Mouse (Mus musculus): ENCODE measurements around the gene Lhfpl4. TPM values are rescaled to one million over a fixed set of nuclear protein-coding genes. Genes with fewer than 3 reads are reported as not detected.

The Lhfpl4 gene
- under 1 TPM in 1 of 2 experiments, not detected in 1; 0.90 TPM for polyA plus RNA-seq (2017; shearing (Covaris generic))

DNA sequence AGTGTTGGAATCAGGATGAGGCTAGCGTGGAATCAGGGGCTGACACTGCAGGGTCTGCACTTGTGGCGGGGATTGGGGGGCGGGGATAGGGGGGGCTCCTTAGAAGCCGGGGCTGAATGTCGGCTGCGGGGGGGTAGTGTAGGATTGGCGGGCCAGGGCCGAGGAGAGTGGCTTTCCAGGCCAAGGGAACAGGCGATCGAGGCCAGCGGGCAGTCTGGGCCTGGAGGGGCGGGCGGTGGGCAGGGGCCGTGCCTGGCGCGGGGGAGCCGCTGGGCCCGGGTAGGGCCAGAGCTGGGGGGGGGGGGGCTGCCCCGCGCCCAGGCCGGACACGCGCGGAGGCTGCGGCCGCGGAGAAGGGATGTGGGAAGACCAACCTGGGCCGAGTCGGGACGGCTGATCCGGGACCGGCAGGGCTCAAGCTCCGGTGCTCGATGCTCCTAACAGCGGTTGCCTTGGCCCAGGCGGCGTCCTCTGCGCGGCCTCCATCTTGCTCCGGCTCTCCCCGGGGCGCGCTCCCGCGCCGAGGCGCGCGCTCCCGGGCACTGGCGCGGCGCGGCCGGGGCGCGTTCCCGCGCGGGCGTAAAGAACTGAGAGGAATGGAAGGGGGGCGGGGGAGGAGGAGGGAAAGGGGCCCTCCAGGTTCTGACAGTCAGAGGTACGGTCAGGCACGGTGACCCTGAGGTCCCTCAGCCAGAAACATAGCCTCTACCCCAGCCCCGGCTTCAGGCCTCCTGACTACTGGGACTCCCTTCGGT is at the start of gene Lhfpl4:
Gene Lhfpl4, minus strand, starts transcription at position 544 of the 755 bp plus-strand sequence.
- ATAC-seq: no peak

GRCm38 (mm10) chr6:113242753-113243152 is 47.6 kb upstream of the Lhfpl4 start:
- no peak for ATAC-seq

GRCm38 (mm10) chr6:113238442-113238841 is 43.3 kb upstream of the Lhfpl4 start:
- ATAC-seq: no peak

- ATAC-seq: peak; percentile 99
These were observed 42.5 kb upstream of the Lhfpl4 start, which contains the start of gene Mtmr14 for GRCm38 (mm10) chr6:113237542-113238270. Gene Mtmr14, plus strand, starts transcription at chr6:113237843.

GRCm38 (mm10) chr6:113235141-113235540 is 40.0 kb upstream of the Lhfpl4 start:
- ATAC-seq: no peak

- ATAC-seq: no peak
These were observed 31.5 kb upstream of the Lhfpl4 start for GRCm38 (mm10) chr6:113226705-113227104.

DNA sequence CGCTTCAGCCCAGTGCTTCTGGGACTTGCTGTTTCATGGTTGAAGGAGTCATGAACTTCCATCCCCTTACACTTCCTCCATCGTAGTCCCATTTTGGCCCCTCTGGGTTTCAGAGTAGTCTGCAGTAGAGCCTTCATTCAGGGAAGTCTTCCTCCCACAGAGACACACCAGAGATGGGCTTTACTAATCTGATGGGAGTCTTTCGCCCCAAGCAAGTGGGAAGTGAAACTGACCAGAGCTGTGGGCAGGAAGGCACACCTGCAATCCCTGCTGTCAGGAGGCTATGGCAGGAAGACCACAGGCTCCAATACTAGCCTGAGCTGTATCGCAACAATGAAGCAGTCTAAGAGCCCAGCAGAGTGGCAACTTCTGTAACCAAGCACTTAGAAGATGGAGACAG is 30.6 kb upstream of the Lhfpl4 start:
- no peak for ATAC-seq

- ATAC-seq: no peak
These were observed 21.1 kb upstream of the Lhfpl4 start for GRCm38 (mm10) chr6:113216280-113216679.

DNA sequence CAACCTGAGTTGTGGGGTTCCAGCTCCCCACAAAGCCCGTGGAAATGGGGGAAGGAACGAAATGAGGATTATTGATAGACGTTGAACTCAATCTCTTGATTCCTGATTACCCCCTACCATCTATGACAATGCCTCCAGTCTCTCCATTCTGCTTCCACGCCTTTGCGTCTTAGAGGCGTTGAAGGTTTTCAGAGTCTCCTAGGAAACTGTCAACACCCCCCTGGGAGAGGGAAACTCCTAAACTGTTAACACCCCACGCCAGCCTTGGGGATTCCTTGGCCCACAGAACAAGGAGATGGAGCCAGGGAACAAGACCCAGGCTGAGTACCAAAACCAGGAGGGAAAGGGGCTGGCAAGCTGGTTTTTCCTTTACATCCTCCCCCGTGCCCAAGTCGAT is 410 bp upstream of the Lhfpl4 start:
- ATAC-seq: no peak

DNA sequence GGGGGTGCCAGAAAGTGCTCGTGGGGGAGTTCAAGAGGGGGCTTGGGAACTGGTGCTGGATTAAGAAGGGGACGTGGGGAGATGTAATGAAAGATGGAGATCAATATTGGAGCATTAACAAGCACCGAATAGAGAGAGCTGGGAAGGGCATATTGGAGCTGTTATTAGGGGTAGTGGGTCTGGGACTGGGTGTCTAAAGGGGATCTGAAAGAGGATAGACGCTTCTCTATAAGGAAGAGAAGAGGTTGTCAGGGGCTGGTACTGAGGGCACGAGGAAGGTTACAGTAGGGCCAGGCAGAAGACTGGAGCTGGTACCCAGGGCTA is 705 bp downstream of the Lhfpl4 start:
- ATAC-seq: no peak

DNA sequence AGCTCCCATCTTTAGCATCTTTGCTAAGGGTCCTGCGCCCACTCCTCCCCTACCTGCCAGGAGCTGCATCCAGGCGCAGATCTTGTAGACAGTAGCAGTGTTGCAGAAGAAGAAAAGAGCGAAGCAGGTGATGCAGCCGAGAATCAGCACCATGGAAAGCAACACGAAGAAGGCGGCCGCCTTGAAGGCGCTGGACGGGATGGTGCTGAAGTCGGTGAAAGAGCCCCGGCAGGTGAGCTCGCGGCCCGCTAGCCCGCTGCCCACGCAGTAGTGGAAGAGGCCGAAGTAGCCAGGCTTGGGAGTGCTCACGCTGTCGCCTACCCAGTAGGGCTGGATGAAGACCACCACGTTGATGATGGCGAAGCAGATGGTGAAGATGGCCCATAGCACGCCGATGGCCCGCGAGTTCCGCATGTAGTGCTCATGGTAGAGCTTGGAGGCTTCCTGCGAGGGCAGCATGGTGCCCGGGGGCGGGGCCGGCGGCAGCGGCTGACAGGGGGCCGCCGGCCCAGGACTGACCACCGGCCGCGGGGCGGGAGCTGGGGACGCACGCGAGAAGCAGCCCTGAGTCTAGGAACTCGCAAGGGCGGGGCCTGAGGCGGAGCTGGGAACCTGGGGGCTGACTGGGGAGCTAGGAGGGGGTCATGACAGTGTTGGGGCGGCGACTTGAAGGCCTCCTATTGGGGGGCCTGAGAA is 1.3 kb downstream of the Lhfpl4 start:
- ATAC-seq: no peak

DNA sequence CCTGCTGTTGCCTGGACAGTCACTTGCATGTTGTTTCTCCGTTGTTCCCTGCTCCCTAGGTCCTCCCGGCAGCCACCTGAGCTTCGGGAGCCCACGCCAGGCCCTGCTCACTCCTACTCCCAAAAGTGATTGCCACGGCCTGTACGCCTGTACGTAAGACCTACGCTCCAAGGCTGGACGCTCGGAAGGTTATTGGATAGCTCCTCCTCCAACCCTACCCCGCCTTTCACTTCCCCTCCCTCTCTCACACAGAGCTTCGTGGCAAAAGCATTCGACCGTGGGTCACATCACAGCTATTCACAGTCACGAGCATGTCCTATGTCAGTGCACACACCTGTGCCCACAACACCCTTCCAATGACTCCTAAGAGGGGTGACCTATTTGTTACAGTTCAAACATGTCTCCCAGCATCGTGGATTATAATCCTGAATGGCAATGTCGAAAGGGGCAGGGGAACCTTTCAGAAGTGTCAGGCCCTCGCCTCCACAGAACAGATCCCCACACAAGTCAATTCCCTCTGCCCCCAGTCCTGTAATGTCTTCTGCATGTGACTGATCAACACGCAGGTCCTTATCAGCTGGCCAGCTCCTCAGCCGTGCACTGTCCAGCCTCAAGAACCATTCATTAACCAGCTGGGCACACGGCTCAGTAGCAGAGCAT is 10.2 kb downstream of the Lhfpl4 start:
- ATAC-seq: no peak

- no peak for ATAC-seq
These were observed 11.0 kb downstream of the Lhfpl4 start for GRCm38 (mm10) chr6:113184163-113184562.

- ATAC-seq: no peak
These were observed 15.9 kb downstream of the Lhfpl4 start for GRCm38 (mm10) chr6:113179195-113179733.

GRCm38 (mm10) chr6:113178286-113179194 is 16.6 kb downstream of the Lhfpl4 start:
- ATAC-seq: no peak

DNA sequence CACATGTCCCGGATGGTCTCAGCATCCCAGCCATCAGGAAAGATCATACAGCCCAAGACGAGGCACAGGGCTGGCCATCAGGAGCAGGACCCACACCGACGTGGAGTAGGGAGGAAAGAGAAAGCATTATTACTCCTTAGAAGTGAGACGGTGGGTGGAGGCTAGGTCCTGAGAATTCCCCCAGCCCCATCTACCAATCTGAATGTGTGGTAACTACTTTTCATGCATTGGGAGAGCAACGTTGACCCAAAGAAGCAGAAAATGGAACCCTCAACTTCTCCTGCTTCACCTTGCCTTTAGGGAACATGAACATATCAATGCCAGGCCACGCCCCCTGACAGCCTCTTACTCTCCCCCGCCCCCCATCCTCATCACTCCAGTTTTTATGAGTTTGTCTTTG is 18.6 kb downstream of the Lhfpl4 start:
- ATAC-seq: no peak

DNA sequence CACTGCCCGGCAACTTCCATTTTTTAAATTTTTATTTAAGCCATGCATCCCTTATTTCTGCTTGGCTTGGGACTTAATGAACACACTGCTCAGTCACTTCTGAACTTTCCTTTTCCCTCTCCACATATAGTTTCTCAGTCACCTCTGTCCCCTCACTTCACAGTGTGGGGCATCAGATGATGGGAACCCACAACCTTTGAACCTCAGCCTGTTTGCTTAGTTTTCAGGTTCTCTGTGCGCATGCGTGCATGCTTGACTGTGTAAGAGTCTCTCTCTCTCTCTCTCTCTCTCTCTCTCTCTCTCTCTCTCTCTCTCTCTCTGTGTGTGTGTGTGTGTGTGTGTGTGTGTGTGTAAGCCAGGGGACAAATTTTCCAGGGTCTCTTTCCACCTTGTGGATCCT is 19.7 kb downstream of the Lhfpl4 start:
- no peak for ATAC-seq

DNA sequence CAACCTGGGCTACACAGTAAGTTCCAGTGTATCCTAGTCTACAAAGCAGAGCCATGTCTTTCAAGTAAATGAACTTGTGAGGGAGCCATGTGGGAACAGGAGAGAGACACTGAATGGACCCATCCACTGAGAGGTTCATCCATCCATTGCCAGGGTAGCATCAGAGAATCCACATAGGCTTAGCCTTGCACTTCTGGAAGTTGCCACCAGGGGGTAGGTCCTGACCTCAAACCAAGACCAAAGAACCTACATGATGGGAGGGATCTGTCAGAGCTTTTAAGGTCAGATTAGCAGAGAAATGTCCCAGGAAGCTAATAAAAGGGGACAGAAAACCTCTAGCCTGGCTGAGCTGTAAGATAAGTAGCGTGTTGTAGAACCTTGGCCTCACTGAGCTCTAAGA is 22.6 kb downstream of the Lhfpl4 start:
- ATAC-seq: peak; percentile 77

DNA sequence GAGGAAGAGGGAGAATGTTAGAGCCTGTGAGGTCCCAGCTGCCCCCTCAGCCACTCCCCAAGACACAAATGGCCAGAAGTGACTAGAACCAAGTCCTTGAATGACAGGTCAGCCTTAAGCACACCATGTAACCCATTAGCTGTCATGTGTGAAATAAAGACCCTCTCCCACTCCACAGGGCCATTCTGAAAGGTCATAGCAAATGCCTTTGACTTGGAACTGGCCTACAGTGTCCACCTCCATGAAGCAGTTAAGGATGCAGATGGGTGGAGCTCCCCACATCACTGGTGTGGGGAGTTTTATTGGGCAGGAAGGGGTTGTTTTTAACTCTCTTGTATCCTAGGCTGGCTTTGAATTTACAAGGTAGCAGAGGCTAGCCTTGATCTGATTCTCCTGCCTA is 23.2 kb downstream of the Lhfpl4 start:
- no peak for ATAC-seq

DNA sequence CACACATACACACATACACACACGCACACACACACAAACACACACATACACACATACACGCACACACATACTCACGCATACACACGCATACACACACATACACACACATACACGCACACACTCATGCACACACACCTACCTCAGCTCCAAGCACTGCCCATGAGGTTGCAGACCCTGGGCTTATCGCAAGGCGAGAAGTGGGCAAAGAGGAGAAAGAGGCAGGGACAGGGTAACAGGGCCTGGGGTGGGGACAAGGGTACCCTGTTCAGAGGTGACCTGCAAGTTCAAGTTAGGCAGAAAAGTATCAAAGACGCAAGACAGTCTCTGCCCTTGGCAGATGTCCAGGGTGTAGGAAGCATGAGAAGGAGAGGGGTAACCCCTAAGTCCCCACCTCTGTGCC is 24.5 kb downstream of the Lhfpl4 start:
- no peak for ATAC-seq

DNA sequence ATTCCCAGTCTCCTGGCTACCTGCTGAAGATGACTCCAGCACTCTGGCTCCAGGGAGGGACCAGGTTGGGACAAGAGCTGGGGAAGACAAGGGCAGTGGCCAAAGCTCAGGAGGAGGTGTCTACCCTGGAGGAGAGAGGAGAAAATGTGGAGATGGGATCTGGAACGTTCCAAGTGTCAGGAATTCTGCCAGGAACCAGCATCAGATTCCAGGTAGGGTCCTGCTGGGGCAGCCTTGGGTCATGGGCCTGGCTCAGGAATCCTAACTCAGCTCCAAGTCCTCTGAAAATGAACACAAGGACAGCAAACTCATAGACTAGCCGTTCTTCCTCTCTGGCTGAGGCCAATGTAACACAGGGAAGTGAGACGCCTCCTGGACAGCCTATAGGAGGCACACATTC is 25.3 kb downstream of the Lhfpl4 start:
- no peak for ATAC-seq

Data from CD4-positive, CD25-positive, alpha-beta regulatory T cell, adult 4 months (primary cell).